Mouse (Mus musculus): ENCODE results near the gene Ddx56. TPM values are rescaled to one million over a fixed set of nuclear protein-coding genes. Genes with fewer than 3 reads are reported as not detected.

Ddx56 gene
- polyA plus RNA-seq, 1 experiment = 19.5 TPM

DNA sequence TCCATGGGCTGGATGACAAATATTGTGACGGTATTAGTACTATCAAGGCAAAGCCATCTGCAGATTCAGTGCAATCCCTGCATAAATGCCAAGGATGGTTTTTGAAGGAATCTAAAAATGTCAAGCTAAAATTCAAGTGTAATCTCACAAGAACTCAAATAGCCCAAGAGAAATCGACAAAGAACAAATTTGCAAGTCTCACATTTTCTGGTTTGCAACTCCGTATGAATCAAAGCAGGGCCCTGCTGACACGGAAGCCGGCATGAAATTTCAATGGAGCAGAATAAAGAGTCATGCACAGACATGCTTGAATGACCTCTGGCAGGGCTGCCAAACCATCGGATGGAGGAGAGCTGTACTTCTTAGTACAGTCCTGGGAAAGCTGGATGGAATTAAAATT, 47.6 kb downstream of the Ddx56 start:
- DNase-seq (ENCODE audit: low read depth in 1 of 2, low spot score in 2 of 2) = no peak
- WGBS = 90% methylated on average over 6 of the region's 6 CpGs
- Histone ChIP-seq H3K27ac (ENCODE audit: insufficient read depth, low read length) (no peak overlapping the region), H3K4me1 (ENCODE audit: control insufficient read depth, insufficient read depth, insufficient read length) (no peaks in the 10 kb centered on the region), H3K27me3 (ENCODE audit: control insufficient read depth, insufficient read depth, low read length) (no peaks in the 10 kb centered on the region), H3K36me3 (ENCODE audit: control insufficient read depth, insufficient read depth, low read length) (no peaks in the 10 kb centered on the region), H3K4me3 (ENCODE audit: extremely low read depth, insufficient read depth, insufficient read length) (no peak overlapping the region)
- TF ChIP-seq POLR2A (IDR thresholded peaks at IDR 0.05; ENCODE audit: low read depth, low read length) (no peak), CTCF (IDR thresholded peaks at IDR 0.05; ENCODE audit: extremely low read depth, insufficient read depth, insufficient read length, insufficient replicate concordance) (no peak)

DNA sequence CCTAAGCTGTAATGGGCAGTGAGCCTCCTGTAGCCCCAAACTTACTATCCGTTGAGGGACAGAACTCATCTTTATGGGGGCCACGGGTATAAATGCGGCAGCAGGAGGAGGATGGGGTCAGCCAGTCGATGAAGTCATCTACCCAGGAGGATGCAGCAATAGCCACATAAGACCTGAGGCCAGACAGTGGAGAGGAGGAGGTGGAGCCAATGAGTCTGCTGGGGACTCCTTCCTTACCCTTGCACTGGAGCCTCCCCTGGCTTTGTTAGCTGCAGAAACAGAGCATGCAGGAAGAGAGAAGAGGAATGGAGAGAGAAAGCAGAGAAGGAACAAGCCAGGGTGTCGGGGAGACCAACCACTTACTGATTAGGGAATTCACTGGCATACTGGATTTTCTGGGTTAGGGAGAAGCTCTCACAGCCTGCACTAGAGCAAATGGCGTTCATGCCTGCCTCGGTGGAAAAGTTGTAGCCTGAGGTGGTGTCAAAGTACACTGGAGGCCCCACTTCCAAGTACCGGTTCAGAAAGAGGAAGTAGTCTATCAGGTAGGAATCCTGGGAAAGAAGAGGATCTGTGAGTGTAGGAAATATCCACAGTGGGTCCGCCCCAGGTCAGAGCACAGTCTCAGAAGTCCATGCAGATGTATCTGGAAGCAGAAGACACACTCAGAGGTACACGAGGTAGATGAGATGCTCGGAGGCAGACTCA, 49.2 kb downstream of the Ddx56 start:
- Histone ChIP-seq H3K4me1 (ENCODE audit: control insufficient read depth, insufficient read depth, insufficient read length) (no peaks in the 10 kb centered on the region), H3K36me3 (ENCODE audit: control insufficient read depth, insufficient read depth, low read length) (no peaks in the 10 kb centered on the region), H3K4me3 (ENCODE audit: extremely low read depth, insufficient read depth, insufficient read length) (no peak overlapping the region), H3K27me3 (ENCODE audit: control insufficient read depth, insufficient read depth, low read length) (no peaks in the 10 kb centered on the region), H3K27ac (ENCODE audit: insufficient read depth, low read length) (no peak overlapping the region)
- WGBS = 74% methylated on average over 11 of the region's 11 CpGs
- no peak for TF ChIP-seq POLR2A (IDR thresholded peaks at IDR 0.05; ENCODE audit: low read depth, low read length)
- no peak for TF ChIP-seq CTCF (IDR thresholded peaks at IDR 0.05; ENCODE audit: extremely low read depth, insufficient read depth, insufficient read length, insufficient replicate concordance)
- DNase-seq (ENCODE audit: low read depth in 1 of 2, low spot score in 2 of 2) = no peak

DNA sequence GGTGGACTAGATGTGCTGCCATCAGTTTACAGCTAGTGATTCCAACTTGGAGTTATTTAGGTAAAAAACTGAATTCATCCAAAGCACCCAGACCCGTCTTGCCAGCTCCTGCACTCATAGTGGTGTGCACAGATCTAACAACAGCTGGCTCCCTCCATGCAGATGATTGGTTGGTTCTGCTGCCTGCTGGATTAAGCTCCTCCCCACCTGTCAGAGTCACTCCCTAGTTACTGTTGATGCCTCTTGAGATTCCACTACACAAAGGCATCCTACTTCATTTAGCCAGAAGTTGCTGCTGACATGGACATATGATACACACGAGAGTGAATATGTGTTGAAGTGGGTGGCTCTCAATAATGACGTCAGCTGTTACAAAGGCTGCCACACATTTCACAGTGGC, 50.7 kb downstream of the Ddx56 start:
- H3K27ac ChIP-seq (ENCODE audit: insufficient read depth, low read length) = no peak overlapping the region
- no peaks in the 10 kb centered on the region for H3K36me3 ChIP-seq (ENCODE audit: control insufficient read depth, insufficient read depth, low read length)
- TF ChIP-seq POLR2A (IDR thresholded peaks at IDR 0.05; ENCODE audit: low read depth, low read length) (no peak), CTCF (IDR thresholded peaks at IDR 0.05; ENCODE audit: extremely low read depth, insufficient read depth, insufficient read length, insufficient replicate concordance) (no peak)
- no peak overlapping the region for H3K4me3 ChIP-seq (ENCODE audit: extremely low read depth, insufficient read depth, insufficient read length)
- H3K27me3 ChIP-seq (ENCODE audit: control insufficient read depth, insufficient read depth, low read length) = no peaks in the 10 kb centered on the region
- 87% methylated on average over 3 of the region's 3 CpGs for WGBS
- H3K4me1 ChIP-seq (ENCODE audit: control insufficient read depth, insufficient read depth, insufficient read length) = no peaks in the 10 kb centered on the region
- no peak for DNase-seq (ENCODE audit: low read depth in 1 of 2, low spot score in 2 of 2)

Other genes with a start within 250 kb of the Ddx56 start
- 0.50 and 7.8 TPM in 2 replicates for gene Camk2b, start 201.4 kb downstream of the Ddx56 start, polyA plus RNA-seq (2012; rRNA removed)
- 0.07 and 0.09 TPM in 2 replicates for gene A730071L15Rik, start 67.7 kb downstream of the Ddx56 start, polyA plus RNA-seq (2012; rRNA removed)
- gene Nudcd3, start 67.4 kb downstream of the Ddx56 start, polyA plus RNA-seq (2012; rRNA removed) = 20.0 and 27.0 TPM in 2 replicates
- 0.19 and 0.21 TPM in 2 replicates for gene Npc1l1, start 37.6 kb downstream of the Ddx56 start, polyA plus RNA-seq (2012; rRNA removed)
- 45.7 and 54.5 TPM in 2 replicates for gene Tmed4, start 7.1 kb upstream of the Ddx56 start, polyA plus RNA-seq (2012; rRNA removed)
- gene Ogdh, start 23.9 kb upstream of the Ddx56 start, polyA plus RNA-seq (2012; rRNA removed) = 63.4 and 64.6 TPM in 2 replicates
- gene Zmiz2, start 121.3 kb upstream of the Ddx56 start, polyA plus RNA-seq (2012; rRNA removed) = 118 and 142 TPM in 2 replicates
- gene Ppia, start 147.7 kb upstream of the Ddx56 start, polyA plus RNA-seq (2012; rRNA removed) = 333 and 340 TPM in 2 replicates
- gene H2afv, start 176.7 kb upstream of the Ddx56 start, polyA plus RNA-seq (2012; rRNA removed) = 29.8 and 36.5 TPM in 2 replicates
- gene Purb, start 208.1 kb upstream of the Ddx56 start, polyA plus RNA-seq (2012; rRNA removed) = 6.3 and 8.7 TPM in 2 replicates